Mouse (Mus musculus): ENCODE data around the gene Zfp276. TPM values are rescaled to one million over a fixed set of nuclear protein-coding genes. Genes with fewer than 3 reads are reported as not detected.

Gene Zfp276
- polyA plus RNA-seq (2012; rRNA removed) = 11.1 and 11.2 TPM in 2 replicates

DNA sequence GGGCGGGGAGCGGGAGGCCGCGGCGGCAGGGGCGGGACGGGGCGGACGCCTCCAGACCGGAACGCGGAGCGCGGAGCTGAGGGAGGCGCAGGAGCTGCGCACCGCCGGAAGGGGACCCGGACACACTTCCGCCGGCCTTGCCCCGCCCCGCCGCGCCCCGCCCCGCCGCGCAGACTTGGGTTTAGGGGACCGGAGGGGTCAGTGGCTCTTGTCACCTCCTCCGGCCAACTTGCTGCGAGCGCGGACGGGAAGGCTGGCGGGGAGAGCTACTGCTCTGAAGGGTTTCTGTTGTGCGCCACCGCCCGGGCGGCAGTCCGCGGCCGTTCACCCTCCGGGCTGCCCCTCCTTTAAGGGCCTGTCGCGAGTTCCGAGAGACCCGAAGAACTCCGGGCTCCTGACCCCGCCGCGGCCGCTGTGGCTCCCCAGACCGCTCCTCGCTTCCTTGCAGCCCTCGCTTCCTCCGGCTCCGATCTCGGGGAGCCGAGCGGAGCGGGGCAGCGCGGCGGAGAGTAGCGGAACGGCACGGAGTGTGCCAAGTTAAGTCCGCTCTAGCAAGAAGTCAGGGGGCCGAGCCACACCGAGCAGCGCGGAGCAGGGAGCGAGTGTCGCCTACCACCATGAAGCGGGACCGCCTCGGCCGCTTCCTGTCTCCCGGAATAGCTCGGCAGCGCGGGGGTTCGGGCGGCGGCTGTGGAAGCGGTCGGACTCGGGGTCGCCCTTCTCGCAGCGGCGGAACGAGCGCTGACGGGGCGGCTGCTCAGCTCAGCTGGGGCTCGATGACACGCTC, at the start of gene Zfp276, which contains the start of gene Vps9d1:
Gene Zfp276, plus strand, starts transcription at position 97 of the 787 bp plus-strand sequence.
Gene Vps9d1, minus strand, starts transcription at position 250 of the 787 bp plus-strand sequence.

DNA sequence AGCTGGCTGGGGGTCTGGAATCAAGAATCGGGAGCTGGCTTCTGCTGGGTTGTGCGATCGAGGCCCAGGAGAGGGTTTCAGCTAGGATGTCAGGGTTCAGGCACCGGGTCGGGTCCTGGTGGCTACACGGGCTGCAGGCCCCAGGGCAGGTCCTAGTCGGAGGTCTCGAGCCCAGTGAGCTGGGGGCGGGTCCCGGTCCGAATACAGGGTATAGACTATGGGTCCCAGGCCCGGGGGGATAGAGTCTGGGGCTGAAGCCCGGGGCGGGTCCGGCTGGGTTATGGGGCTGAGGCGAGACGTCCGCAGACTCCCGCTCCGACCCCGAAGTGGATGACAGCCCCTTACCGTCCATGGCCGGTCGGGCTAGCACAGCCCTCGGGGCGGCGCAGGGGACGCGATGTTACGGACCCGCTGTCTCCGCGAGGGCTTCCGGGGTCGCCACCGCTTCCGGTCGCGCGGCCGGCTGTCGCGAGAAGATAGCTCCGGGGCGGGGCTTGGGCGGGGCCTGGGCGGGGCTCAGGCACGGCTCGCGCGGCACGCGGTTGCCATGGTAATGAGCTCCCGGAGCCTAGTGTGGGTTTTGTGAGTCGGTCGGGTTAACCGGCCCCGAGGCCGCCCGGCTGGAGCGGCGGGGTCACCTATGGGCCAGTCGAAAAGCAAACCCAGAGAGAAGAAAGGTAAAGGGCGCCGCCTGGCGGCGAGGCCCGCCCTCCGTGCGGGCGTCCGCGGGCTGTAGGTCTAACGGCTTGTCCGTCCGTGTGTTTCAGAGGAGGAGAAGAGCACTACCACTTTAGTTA, 41.5 kb upstream of the Zfp276 start, which contains the start of the genes Chmp1a and Spata33:
Gene Chmp1a, minus strand, starts transcription at position 443 of the 797 bp plus-strand sequence.
Gene Spata33, plus strand, starts transcription at position 512 of the 797 bp plus-strand sequence.

DNA sequence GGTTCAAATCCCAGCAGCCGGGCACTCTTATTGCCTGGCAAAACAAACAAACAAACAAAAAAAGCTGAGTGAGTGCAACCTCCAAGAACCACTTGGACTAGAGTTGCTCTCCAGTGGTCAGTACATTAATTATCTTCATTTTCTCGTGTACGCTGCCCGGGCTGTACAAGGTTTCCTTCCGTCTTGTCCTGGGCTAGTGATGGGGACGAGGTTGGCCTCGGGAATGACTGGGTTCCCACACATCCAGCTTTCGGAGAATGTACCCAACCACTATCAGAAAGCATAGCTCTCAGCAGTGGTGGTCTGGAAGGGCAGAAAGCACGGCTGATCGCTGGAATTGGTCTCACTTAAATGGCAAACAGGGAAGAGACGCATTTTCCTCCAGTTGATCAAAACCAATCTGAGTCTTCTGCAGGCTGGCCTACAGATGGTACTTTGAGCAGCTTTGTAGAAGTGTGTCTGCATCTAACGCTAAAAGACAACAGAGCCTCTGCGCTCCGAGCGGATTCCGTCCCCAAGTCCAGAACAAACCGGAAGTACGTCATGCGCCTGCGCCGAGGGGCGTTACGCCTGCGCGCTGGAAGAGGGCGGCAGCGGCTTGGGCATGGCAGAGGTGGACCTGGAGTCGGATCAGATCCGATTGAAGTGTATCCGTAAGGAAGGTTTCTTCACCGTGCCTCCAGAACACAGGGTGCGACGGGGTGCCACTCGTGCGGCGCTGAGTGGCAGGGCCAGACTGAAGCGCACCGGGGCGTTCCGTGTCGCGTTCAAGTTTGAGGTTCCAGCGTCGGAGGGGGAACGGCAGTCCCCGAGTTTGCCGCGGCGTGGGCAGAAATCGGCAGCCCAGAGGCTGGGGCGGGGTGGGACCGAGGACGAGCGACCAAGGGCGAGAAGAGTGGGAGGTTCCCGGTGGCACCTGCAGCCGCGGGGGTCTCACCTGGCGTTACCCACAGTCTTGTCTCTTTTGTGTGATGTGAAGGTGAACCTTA, 29.4 kb upstream of the Zfp276 start, which contains the start of gene Cdk10:
Gene Cdk10, plus strand, starts transcription at position 565 of the 989 bp plus-strand sequence.

DNA sequence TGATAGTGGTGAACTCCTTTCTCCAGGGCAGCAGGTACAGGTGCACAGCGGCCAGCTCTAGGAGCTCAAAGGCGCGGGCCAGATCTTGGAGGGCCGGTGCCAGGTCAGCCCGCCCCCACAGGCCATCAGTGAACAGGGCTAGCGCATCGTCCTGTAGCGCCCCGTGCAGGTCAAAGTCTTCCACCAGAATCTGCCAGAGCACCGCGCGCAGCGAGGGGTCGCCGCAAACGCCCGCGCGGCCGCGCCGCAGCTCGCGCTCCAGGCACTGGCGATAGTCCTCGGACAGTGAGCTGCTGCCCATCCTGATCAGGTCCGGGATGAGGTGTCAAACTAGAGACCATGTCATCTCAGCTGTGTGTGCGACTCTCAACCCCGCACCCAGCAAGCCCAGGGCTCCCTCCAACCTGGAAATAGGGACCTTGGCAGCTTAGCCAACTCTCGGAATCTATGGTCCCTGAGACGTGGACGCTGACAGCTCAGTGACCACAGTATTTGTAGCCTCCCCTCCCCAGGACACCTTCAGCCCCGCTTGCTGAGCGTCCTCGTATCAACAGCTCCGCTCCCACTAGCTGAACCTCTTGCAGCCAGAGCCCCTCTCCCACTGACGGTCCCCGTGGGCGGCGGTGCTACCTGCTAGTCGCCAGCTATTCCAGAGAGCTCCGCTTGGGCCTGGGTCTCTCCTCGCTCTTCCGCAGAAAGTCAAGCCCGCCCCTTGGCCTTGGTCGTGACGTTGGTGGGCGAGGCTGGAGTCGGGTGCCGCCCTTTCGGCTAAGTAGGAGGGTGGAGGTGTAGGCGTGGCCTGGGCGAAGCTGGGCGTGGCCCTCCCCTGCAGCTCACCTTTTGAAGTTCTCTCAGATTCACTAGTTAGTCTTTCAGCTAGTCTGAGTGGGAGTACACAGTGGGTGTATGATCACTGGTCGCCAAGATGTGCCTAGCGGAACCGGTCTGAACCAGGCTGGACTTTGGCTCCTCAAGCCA, 18.2 kb upstream of the Zfp276 start, which contains the start of gene Spata2l:
Gene Spata2l, minus strand, starts transcription at position 714 of the 978 bp plus-strand sequence.

DNA sequence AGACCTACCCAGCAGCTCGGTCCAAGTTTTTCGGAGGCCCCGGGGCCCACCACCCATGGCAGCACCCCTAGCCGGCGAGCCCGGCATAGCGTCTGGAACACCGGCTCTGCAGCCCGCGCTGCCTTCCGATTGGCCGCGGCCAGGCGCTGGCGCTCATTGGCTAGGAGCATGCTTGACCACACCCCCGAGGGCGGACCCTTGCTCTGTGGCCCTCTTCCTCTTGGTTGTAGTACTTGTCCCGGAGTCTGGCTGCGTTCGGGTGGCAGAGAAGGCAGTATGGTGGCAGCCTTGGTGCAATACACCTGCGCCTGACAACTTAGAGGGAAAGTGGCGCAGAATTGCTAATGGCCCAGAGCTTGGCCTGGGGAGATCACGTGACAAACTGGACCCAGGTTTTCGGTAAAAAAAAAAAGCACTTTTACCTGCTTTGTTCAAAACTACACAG, 64.5 kb downstream of the Zfp276 start, which contains the start of gene Fanca:
Gene Fanca, minus strand, starts transcription at position 110 of the 445 bp plus-strand sequence.

Other genes starting within 250 kb of the Zfp276 start
- gene Ankrd11, start 211.9 kb upstream of the Zfp276 start, polyA plus RNA-seq (2012; rRNA removed) = 10.5 and 12.9 TPM in 2 replicates
- gene Spg7, start 191.3 kb upstream of the Zfp276 start, polyA plus RNA-seq (2012; rRNA removed) = 19.8 and 22.2 TPM in 2 replicates
- 1,316 and 1,353 TPM in 2 replicates for gene Rpl13, start 151.8 kb upstream of the Zfp276 start, polyA plus RNA-seq (2012; rRNA removed)
- 0.37 and 0.63 TPM in 2 replicates for gene Cpne7, start 136.8 kb upstream of the Zfp276 start, polyA plus RNA-seq (2012; rRNA removed)
- 2.2 and 2.3 TPM in 2 replicates for gene Sult5a1, start 95.9 kb upstream of the Zfp276 start, polyA plus RNA-seq (2012; rRNA removed)
- 0.94 and 1.0 TPM in 2 replicates for gene Dpep1, start 68.0 kb upstream of the Zfp276 start, polyA plus RNA-seq (2012; rRNA removed)
- 33.2 and 35.7 TPM in 2 replicates for gene Chmp1a, start 41.4 kb upstream of the Zfp276 start, polyA plus RNA-seq (2012; rRNA removed)
- 0.17 and 0.26 TPM in 2 replicates for gene Spata33, start 41.4 kb upstream of the Zfp276 start, polyA plus RNA-seq (2012; rRNA removed)
- gene Cdk10, start 29.4 kb upstream of the Zfp276 start, polyA plus RNA-seq (2012; rRNA removed) = 19.0 and 23.9 TPM in 2 replicates
- gene Spata2l, start 18.0 kb upstream of the Zfp276 start, polyA plus RNA-seq (2012; rRNA removed) = 2.6 and 3.0 TPM in 2 replicates
- 9.4 and 12.3 TPM in 2 replicates for gene Vps9d1, start 153 bp downstream of the Zfp276 start, polyA plus RNA-seq (2012; rRNA removed)
- gene Fanca, start 64.4 kb downstream of the Zfp276 start, polyA plus RNA-seq (2012; rRNA removed) = 11.6 and 12.2 TPM in 2 replicates
- 1.7 and 1.8 TPM in 2 replicates for gene Spire2, start 78.5 kb downstream of the Zfp276 start, polyA plus RNA-seq (2012; rRNA removed)
- 59.3 and 59.6 TPM in 2 replicates for gene Tcf25, start 119.6 kb downstream of the Zfp276 start, polyA plus RNA-seq (2012; rRNA removed)
- gene Mc1r, start 152.9 kb downstream of the Zfp276 start, polyA plus RNA-seq (2012; rRNA removed) = 0.01 TPM in 1 of 2 replicates, not detected in the other
- 0.24 and 0.32 TPM in 2 replicates for gene Tubb3, start 157.2 kb downstream of the Zfp276 start, polyA plus RNA-seq (2012; rRNA removed)
- gene Def8, start 169.3 kb downstream of the Zfp276 start, polyA plus RNA-seq (2012; rRNA removed) = 9.1 and 9.3 TPM in 2 replicates
- gene Afg3l1, start 223.7 kb downstream of the Zfp276 start, polyA plus RNA-seq (2012; rRNA removed) = 13.3 and 14.2 TPM in 2 replicates

Measured in liver, embryonic 18 days (tissue).